Comparison of ENCODE assay signal across 19 mouse cellular contexts in genomic region chr2:105242940-105243339, GRCm38 (mm10). TPM values are rescaled to one million over a fixed set of nuclear protein-coding genes. Genes with fewer than 3 reads are reported as not detected.
"Had no signal": no experiment of that assay in that cellular context is flagged by ENCODE, and none has a peak within 500 bp of the region (broad histone marks: within the 10 kb centered on the region; RNA-seq: fewer than 3 reads in every experiment).

No protein-coding gene starts in this region.

- H3K4me1 ChIP-seq: intestine, embryonic 15.5 days; limb, embryonic 15.5 days; liver, embryonic 13.5 days; lung, embryonic 15.5 days; megakaryocyte, embryonic 14.5 days; neural tube, embryonic 15.5 days had no signal

- DNase-seq: kidney, adult 2 months; kidney, postnatal 4 days; left cerebral cortex, postnatal 4 days; liver, embryonic 13.5 days; liver, postnatal 0 days; lung, postnatal 14 days; midbrain, embryonic 14.5 days; right cerebral cortex, postnatal 4 days; spleen, adult 18-20 months; thymus, adult 18-20 months; thymus, postnatal 14 days had no signal

- H3K4me2 ChIP-seq: intestine, embryonic 15.5 days; limb, embryonic 15.5 days; liver, embryonic 13.5 days; lung, embryonic 15.5 days; neural tube, embryonic 15.5 days had no signal

- H3K4me3 ChIP-seq: intestine, embryonic 15.5 days; layer of hippocampus, adult 2 months; limb, embryonic 15.5 days; liver, embryonic 13.5 days; lung, embryonic 15.5 days; megakaryocyte, embryonic 14.5 days; myocyte; neural tube, embryonic 15.5 days had no signal

- H3K27me3 ChIP-seq: intestine, embryonic 15.5 days; limb, embryonic 15.5 days; liver, embryonic 13.5 days; lung, embryonic 15.5 days; megakaryocyte, embryonic 14.5 days; neural tube, embryonic 15.5 days had no signal

- ATAC-seq: intestine, embryonic 15.5 days; liver, postnatal 0 days had no signal

- H3K36me3 ChIP-seq: intestine, embryonic 15.5 days; limb, embryonic 15.5 days; liver, embryonic 13.5 days; lung, embryonic 15.5 days; neural tube, embryonic 15.5 days had no signal

- H3K9ac ChIP-seq: intestine, embryonic 15.5 days; limb, embryonic 15.5 days; liver, embryonic 13.5 days; liver, postnatal 0 days; lung, embryonic 15.5 days; neural tube, embryonic 15.5 days had no signal

- H3K27ac ChIP-seq: intestine, embryonic 15.5 days; layer of hippocampus, adult 2 months; limb, embryonic 15.5 days; liver, embryonic 13.5 days; lung, embryonic 15.5 days; macrophage; neural tube, embryonic 15.5 days had no signal

- H3K9me3 ChIP-seq: intestine, embryonic 15.5 days; limb, embryonic 15.5 days; liver, embryonic 13.5 days; lung, embryonic 15.5 days; megakaryocyte, embryonic 14.5 days; neural tube, embryonic 15.5 days had no signal

RNA-seq across cellular contexts. Expression of gene Them7, which starts 18.8 kb away (rescaled TPM):
- polyA plus RNA-seq: macrophage; midbrain, embryonic 14.5 days; myocyte had no signal
